Comparison of ENCODE assay signal across 8 mouse cellular contexts in the genomic region with DNA sequence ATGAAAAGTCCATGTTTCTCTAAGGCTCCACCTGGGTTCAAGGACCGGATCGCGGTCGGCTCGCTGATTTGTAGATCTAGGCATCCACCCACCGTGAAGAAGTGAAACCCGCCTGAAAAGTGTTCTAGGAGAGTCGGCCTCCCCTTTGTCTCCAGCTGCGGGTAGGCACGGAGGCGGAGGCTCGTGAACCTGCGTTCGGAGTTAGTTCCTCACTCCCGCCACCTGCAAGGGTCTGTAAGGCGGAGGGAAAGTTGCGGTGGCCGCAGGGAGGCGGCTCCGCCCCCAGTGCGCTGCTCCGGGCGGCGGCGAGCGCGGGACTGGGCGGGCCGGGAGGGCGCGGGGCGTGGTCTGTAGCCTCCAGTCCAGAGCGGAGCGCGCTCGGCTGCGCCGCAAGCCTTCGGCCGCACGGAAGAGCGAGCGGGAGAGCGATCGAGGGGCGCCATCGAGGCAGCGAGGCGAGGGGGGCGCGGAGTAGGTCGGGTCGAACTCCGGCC. TPM values are rescaled to one million over a fixed set of nuclear protein-coding genes. Genes with fewer than 3 reads are reported as not detected.
DNase-seq lines count a peak whose midpoint lies in the region; ATAC-seq and TF ChIP-seq lines count a peak whose summit lies in the region.

A gene (plus strand): TSS at position 176 of the 494 bp plus-strand sequence.

- peak; percentile 89 to 97 for DNase-seq in adrenal gland, adult (ENCODE audit: inconsistent age in 2 of 2, low spot score in 1 of 2)
- DNase-seq in gastrocnemius, postnatal 10 days = peak; percentile 83
- DNase-seq in induced T-regulatory cell, adult 2 months (ENCODE audit: low read depth) = peak; percentile 83
- DNase-seq in left cerebral cortex, postnatal 14 days (ENCODE audit: low spot score in 2 of 2) = peak; percentile 17 to 53
- peak; percentile 39 for DNase-seq in right cerebral cortex, postnatal 14 days
- peak; percentile 72 for DNase-seq in urinary bladder, postnatal 25 days (ENCODE audit: low spot score)

- H3K4me3 ChIP-seq in cortical plate, adult 2 months (ENCODE audit: insufficient read depth, low read length) = peak within 1 kb of the TSS; percentile 57

- intact Hi-C loops in left cerebral cortex, postnatal 14 days (cut with DNase I) = loop anchor here (5.0 kb wide), 1 partner anchor 54 kb away; no protein-coding TSS in a partner anchor

- H3K27ac ChIP-seq in cortical plate, adult 2 months (ENCODE audit: insufficient read depth, low read length) = no peak within 1 kb of the TSS

- H3K4me1 ChIP-seq in cortical plate, adult 2 months (ENCODE audit: control insufficient read depth, insufficient read depth, low read length) = no peaks in the 10 kb centered on the region; the same call in 1 of the 2 replicates

- peak; percentile 77 for ATAC-seq in megakaryocyte-erythroid progenitor cell, adult 5-6 weeks (replicated peaks; ENCODE audit: low FRiP score, low TSS enrichment, poor library complexity, severe bottlenecking)

- no peak for TF ChIP-seq POLR2A in cortical plate, adult 2 months (IDR thresholded peaks at IDR 0.05; ENCODE audit: extremely low read depth, insufficient read depth, low read length)

- no peak for TF ChIP-seq CTCF in cortical plate, adult 2 months (IDR thresholded peaks at IDR 0.05; ENCODE audit: extremely low read depth, insufficient read depth, low read length)

RNA-seq across cellular contexts. Expression of the gene that starts here (rescaled TPM):
- 20.6 and 21.9 TPM in 2 replicates for polyA plus RNA-seq in cortical plate, adult 2 months (2012; rRNA removed)
- total RNA-seq in gastrocnemius, postnatal 10 days (2021) = 10 to 100 TPM; 22.2 to 28.2 TPM
- total RNA-seq in left cerebral cortex, postnatal 14 days (2021) = 10 to 100 TPM; 21.6 to 22.7 TPM
- total RNA-seq in megakaryocyte-erythroid progenitor cell, adult 5-6 weeks (2014; fragmentation: Nextera tagmentation) = 2.7 and 8.0 TPM in 2 replicates
- 1.2 and 5.9 TPM in 2 replicates for total RNA-seq in megakaryocyte-erythroid progenitor cell, adult 5-6 weeks (2017)

Comparison
In these comparisons a context has a peak if more than half of its experiments do, and no peak if none do; other contexts are left out.
1. DNase-seq: peak in every context shown above with its lines; median percentile 93 in adrenal gland, adult; 83 in gastrocnemius, postnatal 10 days; 83 in induced T-regulatory cell, adult 2 months; 72 in urinary bladder, postnatal 25 days; 39 in right cerebral cortex, postnatal 14 days; 35 in left cerebral cortex, postnatal 14 days.